Mouse (Mus musculus) MEL (cell line): ENCODE measurements at regions not wholly inside any gene's neighbourhood (a gene's known extent, or its start where the extent isn't known, plus 50 kb on each side); places are given as distances from the start of the nearest gene placed in this dataset.

Experiments used
- DNase-seq: peaks from one replicate; pipeline ENCODE4 v3.0.0; 2011; ENCODE audit warnings: low read depth, low spot score
- H3K27ac ChIP-seq: 2 replicates; pipeline ENCODE4 v1.5.1; 2012; ENCODE audit warnings: low read depth, mild to moderate bottlenecking, control low read depth, low read length, moderate library complexity; ENCODE audit not compliant: control insufficient read depth
- H3K27me3 ChIP-seq, 2 experiments: fragments of 150-350 bp in 1 of 2; sonication (generic) in 1 of 2; 2 replicates each; pipeline ENCODE4 v1.6.1; 2012; ENCODE audit warnings: low read length in 2 of 2, mild to moderate bottlenecking in 2 of 2, improper control_type of control experiment in 1 of 2, moderate library complexity in 1 of 2; ENCODE audit not compliant: insufficient read depth in 2 of 2, control insufficient read depth in 1 of 2
- H3K36me3 ChIP-seq, 2 experiments: 2 replicates each; pipeline ENCODE4 v1.6.1; 2012 to 2014; ENCODE audit warnings: low read length in 2 of 2, improper control_type of control experiment in 1 of 2, inconsistent platforms in 1 of 2, mild to moderate bottlenecking in 1 of 2; ENCODE audit not compliant: insufficient read depth in 2 of 2, control insufficient read depth in 1 of 2
- H3K4me1 ChIP-seq, 2 experiments: fragments of 150-350 bp in 1 of 2; sonication (generic) in 1 of 2; 2 replicates each; pipeline ENCODE4 v1.6.1; 2012; ENCODE audit warnings: low read length in 2 of 2, improper control_type of control experiment in 1 of 2, mild to moderate bottlenecking in 1 of 2; ENCODE audit not compliant: insufficient read depth in 2 of 2, control insufficient read depth in 1 of 2
- H3K4me3 ChIP-seq, 2 experiments: fragments of 150-350 bp in 1 of 2; sonication (generic) in 1 of 2; 2 replicates each; pipeline ENCODE4 v1.5.1; 2012; ENCODE audit warnings: low read depth in 2 of 2, low read length in 2 of 2, mild to moderate bottlenecking in 2 of 2, moderate library complexity in 2 of 2, control low read depth in 1 of 2, improper control_type of control experiment in 1 of 2; ENCODE audit not compliant: control insufficient read depth in 1 of 2, insufficient read depth in 1 of 2
- H3K79me2 ChIP-seq: 2 replicates; pipeline ENCODE4 v1.6.1; 2012; ENCODE audit warnings: mild to moderate bottlenecking, low read length, moderate library complexity; ENCODE audit not compliant: control insufficient read depth, poor library complexity, insufficient read depth
- H3K9ac ChIP-seq: 2 replicates; pipeline ENCODE4 v1.6.1; 2012; ENCODE audit warnings: low read depth, mild to moderate bottlenecking, control low read depth, low read length, moderate library complexity; ENCODE audit not compliant: control insufficient read depth, poor library complexity, severe bottlenecking
- H3K9me3 ChIP-seq: fragments of 150-350 bp; sonication (generic); replicated peaks from 2 replicates; pipeline ENCODE4 v1.6.1; 2012; ENCODE audit warnings: mild to moderate bottlenecking, low read length, improper control_type of control experiment, moderate library complexity; ENCODE audit not compliant: insufficient read depth
- E2F4 ChIP-seq: IDR thresholded peaks from 2 replicates; pipeline ENCODE4 v1.6.1; 2011; ENCODE audit warnings: low read depth, low read length, improper control_type of control experiment, borderline replicate concordance
- ETS1 ChIP-seq: IDR thresholded peaks from 2 replicates; pipeline ENCODE4 v1.6.1; 2012; ENCODE audit warnings: low read depth, mild to moderate bottlenecking, inconsistent platforms, low read length, improper control_type of control experiment, moderate library complexity
- GATA1 ChIP-seq: IDR thresholded peaks from 2 replicates; pipeline ENCODE4 v1.6.1; 2011; ENCODE audit warnings: low read depth, low read length, improper control_type of control experiment
- MAX ChIP-seq: IDR thresholded peaks from 2 replicates; pipeline ENCODE4 v1.6.1; 2011; ENCODE audit warnings: low read length, improper control_type of control experiment
- MAZ ChIP-seq: IDR thresholded peaks from 2 replicates; pipeline ENCODE4 v1.6.1; 2012; ENCODE audit warnings: low read depth, mild to moderate bottlenecking, inconsistent platforms, low read length, improper control_type of control experiment
- MXI1 ChIP-seq: IDR thresholded peaks from 2 replicates; pipeline ENCODE4 v1.6.1; 2011; ENCODE audit warnings: mild to moderate bottlenecking, low read depth, low read length, improper control_type of control experiment
- MYC ChIP-seq: IDR thresholded peaks from 2 replicates; pipeline ENCODE4 v1.6.1; 2011; ENCODE audit warnings: low read depth, mild to moderate bottlenecking, low read length, improper control_type of control experiment, moderate library complexity
- POLR2A ChIP-seq, 2 experiments: IDR thresholded peaks; 2 replicates each; pipeline ENCODE4 v1.6.1; 2011 to 2012; ENCODE audit warnings: low read length in 2 of 2, mild to moderate bottlenecking in 2 of 2, control low read depth in 1 of 2, improper control_type of control experiment in 1 of 2, low read depth in 1 of 2, moderate library complexity in 1 of 2; ENCODE audit not compliant: control insufficient read depth in 1 of 2, insufficient read depth in 1 of 2, poor library complexity in 1 of 2
- RCOR1 ChIP-seq: IDR thresholded peaks from 2 replicates; pipeline ENCODE4 v1.6.1; 2012; ENCODE audit warnings: low read depth, mild to moderate bottlenecking, inconsistent platforms, low read length, improper control_type of control experiment
- TAL1 ChIP-seq: IDR thresholded peaks from 2 replicates; pipeline ENCODE4 v1.6.1; 2012; ENCODE audit warnings: mild to moderate bottlenecking, inconsistent platforms, low read length, moderate library complexity, mixed read lengths
- UBTF ChIP-seq: IDR thresholded peaks from 2 replicates; pipeline ENCODE4 v1.6.1; 2012; ENCODE audit warnings: low read depth, mild to moderate bottlenecking, inconsistent platforms, low read length, improper control_type of control experiment, moderate library complexity, borderline replicate concordance; ENCODE audit not compliant: insufficient read depth
- ZKSCAN1 ChIP-seq: IDR thresholded peaks from 2 replicates; pipeline ENCODE4 v1.6.1; 2012; ENCODE audit warnings: low read depth, mild to moderate bottlenecking, inconsistent platforms, low read length, improper control_type of control experiment, moderate library complexity
- ZMIZ1 ChIP-seq: IDR thresholded peaks from 2 replicates; pipeline ENCODE4 v1.6.1; 2012; ENCODE audit warnings: low read depth, mild to moderate bottlenecking, inconsistent platforms, low read length, improper control_type of control experiment, moderate library complexity
- ZNF384 ChIP-seq: IDR thresholded peaks from 2 replicates; pipeline ENCODE4 v1.6.1; 2012; ENCODE audit warnings: low read depth, mild to moderate bottlenecking, inconsistent platforms, low read length, improper control_type of control experiment

- Histone ChIP-seq H3K79me2 (no peaks in the 10 kb centered on the region), H3K9ac (no peak overlapping the region), H3K4me3 (no peak overlapping the region), H3K36me3 (no peaks in the 10 kb centered on the region), H3K9me3 (no peaks in the 10 kb centered on the region), H3K4me1 (no peaks in the 10 kb centered on the region), H3K27ac (no peak overlapping the region), H3K27me3 (no peaks in the 10 kb centered on the region; a peak in 1 of 4 replicates)
- TF ChIP-seq GATA1 (no peak), POLR2A (IDR thresholded peaks at IDR 0.05; ENCODE audit: control insufficient read depth in 1 of 2, insufficient read depth in 1 of 2, low read depth in 1 of 2, low read length in 2 of 2, poor library complexity in 1 of 2) (no peak), ZKSCAN1 (no peak), RCOR1 (no peak), TAL1 (no peak)
- no peak for DNase-seq
Measured at GRCm38 (mm10) chr19:16050220-16051055, 65.6 kb upstream of the Cep78 start.

GRCm38 (mm10) chr19:16049646-16050045 lies 64.9 kb upstream of the Cep78 start:
- Histone ChIP-seq H3K4me1 (no peaks in the 10 kb centered on the region), H3K36me3 (no peaks in the 10 kb centered on the region), H3K79me2 (no peaks in the 10 kb centered on the region), H3K9me3 (no peaks in the 10 kb centered on the region), H3K9ac (no peak overlapping the region), H3K27me3 (no peaks in the 10 kb centered on the region; a peak in 1 of 4 replicates), H3K27ac (no peak overlapping the region), H3K4me3 (no peak overlapping the region)
- TF ChIP-seq RCOR1: no peak
- TF ChIP-seq MAX: no peak
- no peak for TF ChIP-seq ZMIZ1
- no peak for TF ChIP-seq ETS1
- TF ChIP-seq ZNF384: no peak
- DNase-seq: no peak

- no peak overlapping the region for H3K9ac ChIP-seq
- no peak overlapping the region for H3K4me3 ChIP-seq
- H3K36me3 ChIP-seq: no peaks in the 10 kb centered on the region
- no peak overlapping the region for H3K27ac ChIP-seq
- DNase-seq: no peak
- H3K79me2 ChIP-seq: no peaks in the 10 kb centered on the region
- TF ChIP-seq MYC (no peak), MXI1 (no peak), ETS1 (no peak), E2F4 (no peak), ZNF384 (no peak), UBTF (no peak), MAZ (no peak)
- no peaks in the 10 kb centered on the region; a peak in 1 of 4 replicates for H3K27me3 ChIP-seq
- no peaks in the 10 kb centered on the region for H3K4me1 ChIP-seq
- no peaks in the 10 kb centered on the region for H3K9me3 ChIP-seq
Measured at GRCm38 (mm10) chr19:16046977-16047376, 62.2 kb upstream of the Cep78 start.
